Mouse (Mus musculus) erythroblast, embryonic 14.5 days (primary cell): ENCODE results near the gene Limk2.

Experiments
- GATA1 ChIP-seq: IDR thresholded peaks from 2 replicates; pipeline ENCODE4 v1.6.1; 2012; ENCODE audit warnings: low read length, inconsistent platforms, mixed read lengths
- TAL1 ChIP-seq: IDR thresholded peaks from 3 replicates; pipeline ENCODE4 v1.6.1; 2012; ENCODE audit warnings: low read length, inconsistent platforms, mixed read lengths

DNA sequence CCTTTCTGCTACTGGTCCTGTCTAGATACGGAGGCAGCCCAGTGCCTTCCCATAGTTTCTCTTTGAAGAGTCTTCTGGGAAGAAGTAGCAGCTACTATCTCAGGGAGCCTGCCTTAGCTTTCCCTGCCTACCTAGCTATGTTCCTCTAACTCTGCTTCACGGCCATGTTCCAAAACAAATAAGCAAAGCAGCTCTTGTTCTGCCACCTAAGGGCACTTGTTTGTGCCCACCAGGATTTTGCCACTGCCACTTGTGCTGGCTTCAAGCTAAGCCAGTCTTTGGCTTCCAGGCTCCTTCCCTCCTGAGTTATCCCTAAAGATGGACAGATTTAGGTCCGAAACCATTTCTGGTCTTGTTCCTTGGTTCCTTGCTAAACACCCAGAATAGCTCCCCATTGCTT lies 3.1 kb upstream of the Limk2 start:
- TF ChIP-seq TAL1 (no peak), GATA1 (no peak)
